Mouse (Mus musculus): Measurements from ENCODE around the gene Zfp865.

DNA sequence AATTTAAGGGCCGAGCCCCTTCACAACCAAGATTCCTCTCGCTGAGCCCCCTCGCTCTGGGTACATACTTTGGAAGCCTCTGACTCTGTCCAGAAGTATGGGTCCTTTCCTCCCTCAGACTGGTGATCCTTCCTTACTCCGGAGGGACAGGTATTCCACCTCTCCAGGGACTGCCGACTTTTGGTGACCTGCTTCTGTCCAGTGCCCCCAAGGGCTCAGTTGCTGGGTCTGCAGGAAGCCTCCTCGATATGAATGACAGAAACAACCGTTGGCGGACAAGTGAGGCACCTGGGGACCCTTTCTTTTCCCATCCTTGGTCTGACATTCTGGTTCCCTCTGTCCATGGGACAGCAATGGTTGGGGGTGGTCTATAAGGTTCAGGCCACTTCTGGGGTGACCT is 37.2 kb downstream of the Zfp865 start:
- TF ChIP-seq POLR2A (IDR thresholded peaks at IDR 0.05; ENCODE audit: low read depth, low read length): no peak
- no peak for TF ChIP-seq CTCF (IDR thresholded peaks at IDR 0.05; ENCODE audit: extremely low read depth, insufficient read depth, insufficient read length, insufficient replicate concordance)
